Mouse (Mus musculus) heart, postnatal 0 days (tissue): ENCODE results near the gene Tet3.

Source experiments
- CTCF ChIP-seq: IDR thresholded peaks from 2 replicates; pipeline ENCODE4 v1.5.1; 2016; ENCODE audit warnings: antibody characterized with exemption, control low read depth, low read depth
- EP300 ChIP-seq: IDR thresholded peaks from 2 replicates; pipeline ENCODE4 v1.6.1; 2016; ENCODE audit warnings: antibody characterized with exemption, low read depth

DNA sequence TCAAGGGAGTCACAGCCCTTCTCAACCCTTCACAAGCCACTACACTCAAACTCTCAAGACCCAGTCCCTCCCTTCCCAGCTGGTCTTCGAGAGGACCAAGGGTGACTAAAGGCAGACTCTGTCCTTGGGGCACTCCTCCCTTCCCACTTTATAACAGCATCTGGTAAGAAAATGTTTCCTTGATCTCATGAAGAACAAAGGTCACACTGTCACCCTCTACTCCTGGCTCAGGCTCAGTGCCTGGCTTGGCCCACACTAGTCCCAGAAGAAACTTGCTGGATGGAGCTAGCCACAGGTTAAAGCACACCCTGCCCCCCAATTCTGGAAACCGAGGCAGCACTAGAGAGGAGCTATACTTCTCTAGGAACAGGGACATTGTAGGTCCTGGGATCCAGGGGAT, 13.1 kb downstream of the Tet3 start:
- TF ChIP-seq CTCF: no peak
- TF ChIP-seq EP300: no peak
